Mouse (Mus musculus) heart, adult 2 months (tissue): ENCODE measurements at regions not wholly inside any gene's neighbourhood (a gene's known extent, or its start where the extent isn't known, plus 50 kb on each side); places are given as distances from the start of the nearest gene placed in this dataset.

Experiments used
- CTCF ChIP-seq: fragments of 200-600 bp; IDR thresholded peaks from 2 replicates; pipeline ENCODE4 v1.8.1; 2022; ENCODE audit warnings: antibody characterized with exemption, mild to moderate bottlenecking, moderate library complexity
- POLR2A ChIP-seq: fragments of 200-500 bp; IDR thresholded peaks from 2 replicates; pipeline ENCODE4 v1.6.1; 2011; ENCODE audit warnings: mild to moderate bottlenecking, low read depth, low read length, control low read depth; ENCODE audit not compliant: insufficient read depth

DNA sequence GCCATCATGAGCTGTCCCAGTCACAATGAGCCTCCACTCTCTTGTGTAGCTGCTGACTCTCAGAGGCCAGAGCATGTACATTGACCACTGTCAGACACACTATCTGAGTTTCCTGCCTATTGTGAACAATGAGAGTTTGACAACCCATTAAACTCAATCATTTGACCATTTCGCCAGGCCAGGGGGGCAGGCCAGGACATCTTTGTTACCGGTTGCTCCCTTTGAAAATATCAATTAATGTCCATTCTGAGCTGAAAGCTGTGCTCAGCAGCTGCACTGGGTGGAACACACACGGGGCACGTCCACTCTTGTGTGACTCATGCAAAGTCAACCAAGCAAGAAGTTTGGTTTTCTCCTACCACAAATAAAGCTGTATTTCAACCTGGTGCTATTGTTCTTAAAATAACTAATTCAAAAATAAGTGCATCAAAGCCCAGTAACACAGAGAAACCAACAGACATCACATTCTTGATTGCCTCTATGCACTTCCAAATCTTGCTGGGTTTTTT is 197.9 kb downstream of the Lmo4 start:
- no peak for TF ChIP-seq POLR2A
- no peak for TF ChIP-seq CTCF
